Mouse (Mus musculus): ENCODE measurements at regions not wholly inside any gene's neighbourhood (a gene's known extent, or its start where the extent isn't known, plus 50 kb on each side); places are given as distances from the start of the nearest gene placed in this dataset.

DNA sequence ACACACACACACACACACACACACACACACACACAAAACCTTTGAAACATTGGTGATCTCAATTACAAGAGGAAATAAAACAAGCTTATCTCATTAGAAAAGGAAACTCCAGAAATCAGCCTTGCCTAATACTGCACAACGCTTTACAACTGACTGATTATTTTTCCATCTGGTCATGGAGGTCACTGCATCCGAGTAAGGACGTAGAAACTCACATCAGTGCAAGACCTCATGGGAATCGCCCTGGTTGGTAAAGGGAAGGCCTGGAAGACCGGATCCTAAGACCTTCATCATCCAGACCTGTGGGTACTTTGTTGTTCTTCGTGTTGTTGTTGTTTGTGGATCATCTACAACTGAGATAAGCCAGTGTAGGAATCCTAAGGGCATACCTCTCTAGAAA, 77.8 kb upstream of the Sestd1 start:
- no peak for DNase-seq (ENCODE audit: low spot score)

GRCm38 (mm10) chr2:77356798-77357197, 76.4 kb upstream of the Sestd1 start:
- no peak for DNase-seq (ENCODE audit: low spot score)

GRCm38 (mm10) chr2:77351987-77352628, 71.7 kb upstream of the Sestd1 start:
- DNase-seq (ENCODE audit: low spot score): no peak

- DNase-seq (ENCODE audit: low spot score): no peak
Measured at GRCm38 (mm10) chr2:77347027-77347426, 66.6 kb upstream of the Sestd1 start.

DNA sequence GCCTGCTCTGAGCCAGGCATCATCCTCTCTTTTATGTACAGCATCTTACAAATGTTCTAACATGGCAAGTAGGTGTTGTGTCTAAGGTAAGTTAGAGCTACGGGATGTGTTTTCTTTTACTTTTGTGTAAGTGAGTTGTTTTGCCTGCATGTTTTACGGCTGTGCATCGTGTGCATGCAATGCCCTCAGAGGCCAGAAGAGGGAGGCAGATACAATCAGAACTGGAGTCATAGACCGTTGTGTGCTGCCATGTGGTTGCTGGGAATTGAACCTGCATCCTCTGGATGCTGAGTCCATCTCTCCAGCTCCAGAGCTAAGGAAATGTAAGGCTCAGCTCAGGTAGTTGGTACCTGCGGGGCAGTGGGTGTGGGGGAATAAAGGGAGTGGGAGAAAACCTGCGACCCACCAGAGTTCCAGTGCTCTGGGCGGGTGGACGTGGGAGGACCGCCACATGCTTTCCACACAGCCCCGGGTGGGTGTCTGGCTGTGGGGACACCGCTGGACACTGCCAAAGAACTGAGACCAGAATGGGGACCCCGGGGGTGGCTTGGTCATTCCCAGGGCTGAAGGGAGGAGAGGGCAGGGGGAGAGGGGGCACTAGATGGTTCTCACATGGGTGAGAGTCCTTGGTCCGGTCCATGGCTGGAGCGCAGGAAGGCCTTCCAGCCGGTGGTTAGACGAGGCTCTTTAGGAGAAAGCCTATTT, 63.5 kb upstream of the Sestd1 start:
- DNase-seq (ENCODE audit: low spot score): no peak

GRCm38 (mm10) chr2:77342416-77342815, 62.0 kb upstream of the Sestd1 start:
- DNase-seq (ENCODE audit: low spot score): no peak

- peak; percentile 98 for DNase-seq (ENCODE audit: low spot score)
Measured at GRCm38 (mm10) chr2:77341575-77342332, 61.4 kb upstream of the Sestd1 start.

DNA sequence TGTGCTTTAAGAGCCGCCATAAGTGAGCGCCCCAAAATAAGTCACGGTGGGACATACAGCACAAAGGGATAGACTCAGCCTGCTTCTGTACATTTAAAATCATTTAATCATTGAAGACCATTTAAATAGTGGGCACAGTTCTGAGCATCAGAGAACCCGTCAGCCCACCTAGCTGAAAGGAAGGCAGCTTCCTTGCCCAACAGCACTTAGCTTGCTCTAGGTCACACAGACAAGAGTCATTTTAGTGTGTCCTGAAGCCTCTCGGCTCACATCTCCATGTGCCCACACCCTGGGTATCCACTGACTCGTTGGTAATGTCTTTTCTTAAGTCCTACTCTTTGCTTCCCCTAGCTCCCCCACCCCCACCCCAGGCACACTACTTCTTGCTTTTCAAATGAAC, 59.7 kb upstream of the Sestd1 start:
- DNase-seq (ENCODE audit: low spot score): no peak

- no peak for DNase-seq (ENCODE audit: low spot score)
Measured at GRCm38 (mm10) chr2:77337786-77338406, 57.5 kb upstream of the Sestd1 start.

DNA sequence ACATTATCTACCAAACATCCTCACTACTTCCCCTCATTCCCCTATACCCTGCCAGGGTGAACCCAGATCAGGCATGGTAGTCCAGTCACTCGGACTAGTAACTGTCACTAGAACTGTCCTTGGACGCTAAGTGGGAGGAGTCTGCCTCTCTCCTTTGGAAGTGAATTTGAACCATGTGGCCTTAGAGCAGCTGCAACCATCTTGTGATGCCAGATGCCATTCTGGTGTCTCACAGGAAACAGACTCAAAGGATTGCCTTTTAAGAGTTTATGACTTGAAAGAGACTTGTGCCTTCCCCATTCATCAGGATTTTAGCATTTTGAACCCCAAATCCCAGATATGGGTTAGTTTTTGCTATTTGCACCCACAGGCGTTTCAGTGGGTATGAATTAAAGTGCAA, 56.9 kb upstream of the Sestd1 start:
- no peak for DNase-seq (ENCODE audit: low spot score)

DNA sequence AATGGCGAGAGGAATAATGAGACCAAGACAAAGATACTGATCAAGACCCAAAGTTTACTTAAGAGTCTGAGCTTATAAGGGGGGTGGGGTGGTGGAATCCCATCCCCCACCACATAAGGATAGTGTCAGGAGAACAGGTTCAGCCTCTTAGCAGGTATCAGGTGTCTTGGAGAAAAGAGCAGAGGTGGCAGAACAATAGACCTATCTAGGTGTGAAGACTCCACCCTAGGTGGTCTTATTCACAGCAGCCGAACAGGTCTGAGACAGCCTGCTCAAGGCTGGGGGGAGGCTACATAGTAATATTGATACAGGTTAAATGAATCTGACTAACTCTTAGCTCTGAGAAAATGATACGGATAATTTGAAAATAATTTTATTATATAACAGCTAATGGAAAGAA, 56.4 kb upstream of the Sestd1 start:
- DNase-seq (ENCODE audit: low spot score): no peak

DNA sequence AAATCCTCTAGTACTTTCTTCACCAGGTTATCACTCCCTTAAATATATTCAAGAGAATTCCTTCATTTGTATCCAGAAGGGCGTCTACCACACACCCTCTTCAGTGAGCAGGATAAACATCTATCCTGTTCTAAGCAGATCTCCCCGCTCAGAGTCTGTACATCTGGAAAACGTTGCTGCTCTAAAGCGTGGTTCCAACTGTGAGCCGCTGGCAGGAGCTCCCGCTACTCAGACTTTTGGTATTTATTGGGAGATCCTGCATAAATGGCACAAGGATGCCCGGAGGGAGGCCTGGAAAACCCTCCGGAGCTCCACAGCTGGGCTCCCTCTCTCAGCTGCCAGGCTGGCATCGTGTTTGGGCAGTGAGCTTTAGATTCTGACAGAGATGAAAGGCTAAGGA, 54.3 kb upstream of the Sestd1 start:
- DNase-seq (ENCODE audit: low spot score): no peak

- DNase-seq (ENCODE audit: low spot score): no peak
Measured at GRCm38 (mm10) chr2:77333394-77334079, 53.1 kb upstream of the Sestd1 start.
